Mouse (Mus musculus) left cerebral cortex, adult 9 months (tissue): ENCODE data around the gene Olfr731.

Experiments used
- DNase-seq, 2 experiments: peaks; one replicate each; pipeline ENCODE4 v3.0.0; 2022; ENCODE audit warnings: low spot score in 2 of 2

The Olfr731 gene

GRCm38 (mm10) chr14:50241766-50242165, at the start of gene Olfr731:
Gene Olfr731, minus strand, starts transcription at chr14:50241866.
- no peak for DNase-seq

DNA sequence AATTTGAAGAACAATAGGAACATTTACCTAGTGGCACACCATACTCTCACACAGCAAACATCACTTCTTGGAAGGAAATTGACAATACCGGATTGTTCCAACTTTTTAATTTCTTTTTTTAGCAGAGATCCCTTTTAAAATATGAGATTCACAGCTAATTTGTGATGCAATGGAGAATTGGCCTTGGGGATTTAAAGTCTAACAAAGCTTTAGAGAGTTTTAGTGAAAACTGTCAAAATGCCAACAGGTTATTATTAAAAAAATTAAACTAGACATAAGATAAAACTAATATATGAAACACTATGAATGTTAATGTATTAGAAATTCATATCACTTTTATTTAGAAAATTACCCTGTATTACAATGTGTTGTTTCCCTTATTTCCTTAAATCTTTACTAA, 42.4 kb upstream of the Olfr731 start, which contains the start of gene Olfr732:
TSS of gene Olfr732 (minus strand) at position 101 of the 400 bp plus-strand sequence.
- DNase-seq = no peak

DNA sequence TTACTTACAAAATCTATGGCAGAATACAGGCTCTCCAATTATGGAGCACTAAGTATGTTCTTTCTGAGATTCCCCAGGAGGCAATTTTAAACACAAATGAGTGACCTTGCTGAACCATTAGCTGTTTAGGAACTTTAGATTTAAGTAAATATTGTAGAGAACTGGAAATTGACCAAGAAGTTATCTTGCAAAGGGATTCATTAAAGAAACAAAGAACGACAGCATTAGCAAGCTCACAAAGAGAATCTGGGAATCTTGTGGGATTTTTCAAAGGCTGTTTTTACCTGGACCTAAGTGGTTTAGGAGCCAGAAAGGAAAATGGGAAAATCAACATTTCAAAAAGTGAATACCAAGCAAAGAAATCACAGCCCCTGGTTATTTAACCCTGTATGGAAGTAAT, 53.6 kb downstream of the Olfr731 start, which contains the start of gene Olfr730:
TSS of gene Olfr730 (minus strand) at position 101 of the 400 bp plus-strand sequence.
- DNase-seq = no peak
